Mouse (Mus musculus) forebrain, embryonic 15.5 days (tissue): ENCODE measurements at regions not wholly inside any gene's neighbourhood (a gene's known extent, or its start where the extent isn't known, plus 50 kb on each side); places are given as distances from the start of the nearest gene placed in this dataset.

Source experiments
- ATAC-seq: fragments of 200-750 bp; cut with Nextera tagmentation; replicated peaks from 2 replicates; pipeline ENCODE4 v1.8.0; 2017; ENCODE audit warnings: mild to moderate bottlenecking, moderate TSS enrichment, moderate library complexity
- H3K27ac ChIP-seq: fragments of 300-500 bp; sonication (generic); replicated peaks from 2 replicates; pipeline ENCODE4 v1.5.1; 2015; ENCODE audit warnings: mild to moderate bottlenecking, inconsistent platforms
- H3K27me3 ChIP-seq: fragments of 300-500 bp; sonication (generic); 2 replicates; pipeline ENCODE4 v1.6.1; 2015; ENCODE audit warnings: inconsistent platforms
- H3K36me3 ChIP-seq: fragments of 300-500 bp; sonication (generic); 2 replicates; pipeline ENCODE4 v1.6.1; 2015; ENCODE audit warnings: mild to moderate bottlenecking, inconsistent platforms
- H3K4me1 ChIP-seq: fragments of 300-500 bp; sonication (generic); 2 replicates; pipeline ENCODE4 v1.6.1; 2015; ENCODE audit warnings: inconsistent platforms
- H3K4me2 ChIP-seq: fragments of 300-500 bp; sonication (generic); replicated peaks from 2 replicates; pipeline ENCODE4 v1.6.1; 2015; ENCODE audit warnings: mild to moderate bottlenecking, inconsistent platforms
- H3K4me3 ChIP-seq: fragments of 300-500 bp; sonication (generic); 2 replicates; pipeline ENCODE4 v1.5.1; 2015; ENCODE audit warnings: mild to moderate bottlenecking, inconsistent platforms
- H3K9ac ChIP-seq: fragments of 300-500 bp; sonication (generic); replicated peaks from 2 replicates; pipeline ENCODE4 v1.6.1; 2015; ENCODE audit warnings: mild to moderate bottlenecking, inconsistent platforms
- H3K9me3 ChIP-seq: fragments of 300-500 bp; sonication (generic); 2 replicates; pipeline ENCODE4 v1.6.1; 2016; ENCODE audit warnings: inconsistent platforms
- WGBS: fragments of 180-500 bp; shearing (Covaris S2); methylation state at CpG from one replicate; pipeline ENCODE4 v1.1.7; 2015; ENCODE audit warnings: mixed read lengths; 5-methylcytosine and 5-hydroxymethylcytosine counted together

GRCm38 (mm10) chr4:9010381-9011128, 771.7 kb upstream of the Car8 start:
- peak overlapping the region; percentile 34 for H3K4me2 ChIP-seq
- no peaks in the 10 kb centered on the region for H3K27me3 ChIP-seq
- H3K4me1 ChIP-seq: peaks cover 42% of the 10 kb centered on the region
- H3K9me3 ChIP-seq: no peaks in the 10 kb centered on the region
- peak overlapping the region; percentile 76 for H3K27ac ChIP-seq
- ATAC-seq: peak; percentile 83
- H3K4me3 ChIP-seq: 0 out of 2 replicates have a peak overlapping the region, but pooled peaks have one; percentile 4
- 6% methylated on average over 17 of the region's 17 CpGs for WGBS
- no peak overlapping the region for H3K9ac ChIP-seq
- no peaks in the 10 kb centered on the region for H3K36me3 ChIP-seq

- WGBS: 38% methylated on average over 4 of the region's 4 CpGs
- Histone ChIP-seq H3K27ac (peak overlapping the region; percentile 76), H3K9me3 (no peaks in the 10 kb centered on the region), H3K4me3 (no peak overlapping the region), H3K9ac (no peak overlapping the region), H3K4me1 (peaks cover 39% of the 10 kb centered on the region), H3K27me3 (no peaks in the 10 kb centered on the region), H3K36me3 (no peaks in the 10 kb centered on the region), H3K4me2 (no peak overlapping the region)
- no peak for ATAC-seq
Observed at GRCm38 (mm10) chr4:9009656-9010055, 770.8 kb upstream of the Car8 start.

DNA sequence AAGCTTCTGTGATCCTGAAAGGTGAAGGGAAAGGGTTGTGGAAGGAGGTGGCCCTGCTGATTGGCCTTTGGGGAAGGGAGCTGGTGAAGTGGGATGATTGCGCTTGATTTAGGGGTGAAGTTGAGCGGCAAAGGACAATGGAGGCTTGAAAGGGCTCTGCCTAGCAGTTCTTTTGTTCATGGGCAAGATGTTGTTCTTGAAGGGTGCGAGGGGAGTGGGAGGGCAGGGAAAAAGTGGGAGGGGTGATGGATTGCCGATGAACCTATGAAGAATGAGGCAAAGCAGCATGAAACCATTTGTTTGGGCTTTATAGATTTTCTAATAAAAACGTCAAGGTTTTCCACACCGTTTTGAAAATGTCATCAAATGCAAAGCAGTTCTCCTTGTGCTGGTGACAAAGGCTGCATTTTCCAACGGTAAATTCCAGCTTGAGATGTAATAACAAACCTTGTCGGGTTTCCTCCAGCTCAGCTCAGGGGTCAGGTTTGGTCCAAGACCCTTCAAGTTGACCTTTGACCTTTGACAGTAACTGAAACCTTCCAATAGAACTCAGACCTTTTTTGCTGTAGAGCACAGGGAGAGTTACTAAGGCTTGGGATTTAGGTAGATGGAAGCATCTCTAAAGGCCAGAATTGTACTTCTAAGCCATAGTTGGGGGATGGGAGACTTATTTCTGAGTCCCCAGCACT, 767.2 kb upstream of the Car8 start:
- WGBS: 14% methylated on average over 8 of the region's 8 CpGs
- no peak overlapping the region for H3K4me2 ChIP-seq

DNA sequence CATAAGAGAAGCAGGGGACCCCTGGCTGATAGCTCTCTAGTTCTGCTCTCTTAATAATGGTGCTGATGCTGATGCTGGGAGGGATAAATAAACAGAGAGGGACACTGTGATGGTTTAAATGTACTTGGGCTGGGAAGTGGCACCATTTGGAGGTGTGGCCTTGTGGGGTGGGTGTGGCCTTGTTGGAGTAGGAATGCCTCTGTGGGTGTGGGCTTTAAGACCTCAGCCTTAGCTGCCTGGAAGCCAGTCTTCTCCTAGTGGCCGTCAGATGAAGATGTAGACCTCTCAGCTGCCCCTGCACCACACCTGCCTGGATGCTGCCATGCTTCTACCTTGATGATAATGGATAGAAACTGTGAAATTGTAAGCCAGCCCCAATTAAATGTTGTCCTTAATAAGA, 765.0 kb upstream of the Car8 start:
- Histone ChIP-seq H3K4me1 (peaks cover 3% of the 10 kb centered on the region), H3K9me3 (no peaks in the 10 kb centered on the region), H3K4me2 (no peak overlapping the region), H3K27ac (no peak overlapping the region), H3K27me3 (no peaks in the 10 kb centered on the region), H3K9ac (no peak overlapping the region), H3K4me3 (no peak overlapping the region), H3K36me3 (no peaks in the 10 kb centered on the region)
- no peak for ATAC-seq
- 88% methylated on average over 1 of the region's 1 CpGs for WGBS

More for the DNA sequence above, 767.2 kb upstream of the Car8 start:
- no peaks in the 10 kb centered on the region for H3K36me3 ChIP-seq
- no peak for ATAC-seq
- H3K27me3 ChIP-seq: no peaks in the 10 kb centered on the region
- H3K27ac ChIP-seq: no peak overlapping the region
- peaks cover 20% of the 10 kb centered on the region for H3K4me1 ChIP-seq
- no peak overlapping the region for H3K9ac ChIP-seq
- H3K9me3 ChIP-seq: no peaks in the 10 kb centered on the region
- H3K4me3 ChIP-seq: no peak overlapping the region

GRCm38 (mm10) chr4:9002380-9002779, 763.5 kb upstream of the Car8 start:
- Histone ChIP-seq H3K36me3 (no peaks in the 10 kb centered on the region), H3K9me3 (no peaks in the 10 kb centered on the region), H3K27ac (no peak overlapping the region), H3K9ac (no peak overlapping the region), H3K27me3 (no peaks in the 10 kb centered on the region), H3K4me2 (no peak overlapping the region), H3K4me3 (no peak overlapping the region), H3K4me1 (peaks cover 3% of the 10 kb centered on the region)
- WGBS: 59% methylated on average over 6 of the region's 6 CpGs
- peak; percentile 29; the same call in 1 of the 2 replicates for ATAC-seq

- Histone ChIP-seq H3K4me2 (no peak overlapping the region), H3K4me3 (no peak overlapping the region), H3K9ac (no peak overlapping the region), H3K27me3 (no peaks in the 10 kb centered on the region), H3K27ac (no peak overlapping the region), H3K36me3 (no peaks in the 10 kb centered on the region), H3K9me3 (no peaks in the 10 kb centered on the region), H3K4me1 (0 out of 2 replicates have a peak, but pooled peaks cover 3% of the 10 kb centered on the region)
- 83% methylated on average over 4 of the region's 4 CpGs for WGBS
- ATAC-seq: no peak
Observed at GRCm38 (mm10) chr4:8998606-8999005, 759.8 kb upstream of the Car8 start.

GRCm38 (mm10) chr4:8992171-8992570, 753.3 kb upstream of the Car8 start:
- Histone ChIP-seq H3K4me2 (no peak overlapping the region), H3K4me3 (no peak overlapping the region), H3K27ac (no peak overlapping the region), H3K9ac (no peak overlapping the region), H3K36me3 (no peaks in the 10 kb centered on the region), H3K27me3 (no peaks in the 10 kb centered on the region), H3K9me3 (no peaks in the 10 kb centered on the region), H3K4me1 (peaks cover 24% of the 10 kb centered on the region)
- WGBS: 88% methylated on average over 1 of the region's 1 CpGs
- no peak for ATAC-seq

DNA sequence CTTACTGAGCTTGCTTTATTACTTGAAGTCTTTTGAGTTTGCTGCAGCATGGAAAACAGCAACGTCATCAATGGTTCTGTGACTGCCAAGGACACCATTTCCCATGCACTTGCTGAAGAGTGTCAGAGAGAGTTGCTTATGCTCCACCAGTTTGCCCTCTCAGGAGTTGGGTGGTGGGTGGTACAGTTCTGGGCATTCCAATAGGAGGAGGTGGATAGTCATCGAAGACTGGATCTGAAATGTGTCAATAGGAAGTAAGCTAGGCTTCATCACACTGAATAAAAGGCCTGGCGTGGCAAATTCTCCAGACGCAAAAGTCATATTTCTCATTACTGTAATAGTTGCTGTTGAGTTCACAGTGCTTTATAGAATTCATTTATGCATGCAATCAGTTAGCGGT, 751.7 kb upstream of the Car8 start:
- 78% methylated on average over 5 of the region's 5 CpGs for WGBS
- no peak for ATAC-seq
- H3K4me3 ChIP-seq: no peak overlapping the region

DNA sequence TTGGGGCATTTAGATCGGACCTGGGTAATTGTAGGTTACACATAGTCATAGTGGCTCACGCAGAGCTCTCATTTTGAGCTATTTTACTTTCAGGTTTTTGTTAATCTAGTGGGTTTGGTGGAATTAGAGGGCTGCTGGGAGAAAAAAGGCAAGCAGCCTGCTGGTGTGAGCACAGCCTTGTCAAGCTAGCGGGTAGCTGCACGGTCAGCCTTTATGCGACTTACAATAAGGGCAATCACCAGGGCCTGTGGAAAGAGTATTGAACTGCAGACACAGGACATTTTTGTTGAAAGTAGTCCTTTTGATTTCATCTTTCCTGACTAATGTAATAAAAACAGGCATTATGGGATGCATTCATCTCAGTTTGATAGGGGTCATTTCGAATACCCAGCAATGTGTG, 750.8 kb upstream of the Car8 start:
- no peaks in the 10 kb centered on the region for H3K27me3 ChIP-seq
- WGBS: 43% methylated on average over 6 of the region's 6 CpGs
- H3K27ac ChIP-seq: no peak overlapping the region
- no peak overlapping the region for H3K4me3 ChIP-seq
- no peak overlapping the region for H3K4me2 ChIP-seq
- no peaks in the 10 kb centered on the region for H3K36me3 ChIP-seq
- H3K9me3 ChIP-seq: no peaks in the 10 kb centered on the region
- H3K9ac ChIP-seq: no peak overlapping the region
- ATAC-seq: no peak; the same call in 1 of the 2 replicates
- peaks cover 27% of the 10 kb centered on the region for H3K4me1 ChIP-seq

More for the DNA sequence above, 751.7 kb upstream of the Car8 start:
- Histone ChIP-seq H3K4me2 (no peak overlapping the region), H3K4me1 (peaks cover 27% of the 10 kb centered on the region), H3K27ac (no peak overlapping the region), H3K27me3 (no peaks in the 10 kb centered on the region), H3K9me3 (no peaks in the 10 kb centered on the region), H3K36me3 (no peaks in the 10 kb centered on the region), H3K9ac (no peak overlapping the region)

- Histone ChIP-seq H3K36me3 (no peaks in the 10 kb centered on the region), H3K4me3 (no peak overlapping the region), H3K4me1 (peaks cover 27% of the 10 kb centered on the region), H3K9ac (no peak overlapping the region), H3K27me3 (no peaks in the 10 kb centered on the region), H3K9me3 (no peaks in the 10 kb centered on the region), H3K4me2 (no peak overlapping the region), H3K27ac (no peak overlapping the region)
- ATAC-seq: no peak
- 73% methylated on average over 4 of the region's 4 CpGs for WGBS
Observed at GRCm38 (mm10) chr4:8989110-8989509, 750.3 kb upstream of the Car8 start.

- no peak for ATAC-seq
- WGBS: 68% methylated on average over 8 of the region's 8 CpGs
- Histone ChIP-seq H3K27me3 (no peaks in the 10 kb centered on the region), H3K9ac (no peak overlapping the region), H3K36me3 (no peaks in the 10 kb centered on the region), H3K4me1 (peaks cover 27% of the 10 kb centered on the region), H3K27ac (no peak overlapping the region), H3K4me2 (no peak overlapping the region), H3K4me3 (no peak overlapping the region), H3K9me3 (no peaks in the 10 kb centered on the region)
Observed at GRCm38 (mm10) chr4:8988345-8988733, 749.5 kb upstream of the Car8 start.

DNA sequence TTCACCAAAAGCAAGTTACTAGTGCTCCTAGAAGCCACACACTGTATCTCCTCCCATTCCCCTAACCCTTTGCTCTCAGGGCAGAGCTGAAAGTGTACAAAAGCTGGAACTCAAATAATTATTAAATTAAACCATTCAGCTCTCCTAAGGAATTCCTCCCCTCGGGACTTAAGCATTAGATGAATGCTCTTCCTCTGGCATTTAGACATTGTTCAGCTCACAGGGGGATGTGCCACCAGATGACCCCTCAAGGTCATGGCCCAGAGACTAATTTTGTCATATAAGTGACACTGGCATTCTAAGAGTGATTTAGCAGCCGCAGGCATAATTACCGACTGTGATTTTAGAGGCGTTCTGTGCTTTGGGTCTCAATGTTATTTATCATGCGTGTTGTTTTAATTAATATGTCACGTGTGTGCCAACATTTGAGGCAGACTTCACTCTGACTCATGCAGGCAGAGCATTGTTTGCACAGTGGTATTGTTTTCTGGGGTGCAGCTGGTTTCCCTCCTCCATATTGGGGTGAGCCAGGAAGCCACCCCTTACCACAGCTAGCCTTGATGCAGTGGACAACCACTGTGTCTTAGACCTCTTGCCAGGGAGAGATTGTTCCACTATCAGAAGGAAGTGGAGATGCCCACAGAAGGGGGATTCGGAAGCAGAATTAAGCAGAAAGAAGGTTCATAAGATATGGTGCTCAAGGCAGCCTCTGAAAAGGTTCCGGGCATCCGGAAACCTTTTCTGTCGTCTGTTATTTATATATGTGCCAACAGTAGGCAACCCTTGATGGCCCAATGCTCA, 748.9 kb upstream of the Car8 start:
- Histone ChIP-seq H3K4me1 (peaks cover 27% of the 10 kb centered on the region), H3K4me3 (no peak overlapping the region), H3K27ac (no peak overlapping the region; the same call in 1 of the 2 replicates), H3K36me3 (no peaks in the 10 kb centered on the region), H3K4me2 (no peak overlapping the region), H3K9me3 (no peaks in the 10 kb centered on the region), H3K9ac (no peak overlapping the region), H3K27me3 (no peaks in the 10 kb centered on the region)
- WGBS: 48% methylated on average over 10 of the region's 10 CpGs
- ATAC-seq: 0 out of 2 replicates have a peak, but pooled peaks have one; percentile 29
